Mouse (Mus musculus): ENCODE measurements at regions not wholly inside any gene's neighbourhood (a gene's known extent, or its start where the extent isn't known, plus 50 kb on each side); places are given as distances from the start of the nearest gene placed in this dataset.

GRCm38 (mm10) chr15:70920138-70920537, 2914.2 kb upstream of the Gm6569 start:
- H3K4me3 ChIP-seq: no peak overlapping the region
- no peak overlapping the region for H3K27ac ChIP-seq
- DNase-seq (ENCODE audit: low spot score in 2 of 2): no peak
- peak; percentile 61 for TF ChIP-seq CTCF (conservative IDR thresholded peaks at IDR 0.05)

GRCm38 (mm10) chr15:70920862-70921261, 2913.5 kb upstream of the Gm6569 start:
- H3K27ac ChIP-seq: no peak overlapping the region
- no peak overlapping the region for H3K4me3 ChIP-seq
- DNase-seq (ENCODE audit: low spot score in 2 of 2): peak; percentile 61 to 74
- peak; percentile 87 for TF ChIP-seq CTCF (conservative IDR thresholded peaks at IDR 0.05)
